Mouse (Mus musculus): ENCODE data around the gene Ppp2r1a. TPM values are rescaled to one million over a fixed set of nuclear protein-coding genes. Genes with fewer than 3 reads are reported as not detected.

Gene Ppp2r1a
- total and polyA plus RNA-seq, 2 experiments from 2014 or later: 746 to 792 TPM

DNA sequence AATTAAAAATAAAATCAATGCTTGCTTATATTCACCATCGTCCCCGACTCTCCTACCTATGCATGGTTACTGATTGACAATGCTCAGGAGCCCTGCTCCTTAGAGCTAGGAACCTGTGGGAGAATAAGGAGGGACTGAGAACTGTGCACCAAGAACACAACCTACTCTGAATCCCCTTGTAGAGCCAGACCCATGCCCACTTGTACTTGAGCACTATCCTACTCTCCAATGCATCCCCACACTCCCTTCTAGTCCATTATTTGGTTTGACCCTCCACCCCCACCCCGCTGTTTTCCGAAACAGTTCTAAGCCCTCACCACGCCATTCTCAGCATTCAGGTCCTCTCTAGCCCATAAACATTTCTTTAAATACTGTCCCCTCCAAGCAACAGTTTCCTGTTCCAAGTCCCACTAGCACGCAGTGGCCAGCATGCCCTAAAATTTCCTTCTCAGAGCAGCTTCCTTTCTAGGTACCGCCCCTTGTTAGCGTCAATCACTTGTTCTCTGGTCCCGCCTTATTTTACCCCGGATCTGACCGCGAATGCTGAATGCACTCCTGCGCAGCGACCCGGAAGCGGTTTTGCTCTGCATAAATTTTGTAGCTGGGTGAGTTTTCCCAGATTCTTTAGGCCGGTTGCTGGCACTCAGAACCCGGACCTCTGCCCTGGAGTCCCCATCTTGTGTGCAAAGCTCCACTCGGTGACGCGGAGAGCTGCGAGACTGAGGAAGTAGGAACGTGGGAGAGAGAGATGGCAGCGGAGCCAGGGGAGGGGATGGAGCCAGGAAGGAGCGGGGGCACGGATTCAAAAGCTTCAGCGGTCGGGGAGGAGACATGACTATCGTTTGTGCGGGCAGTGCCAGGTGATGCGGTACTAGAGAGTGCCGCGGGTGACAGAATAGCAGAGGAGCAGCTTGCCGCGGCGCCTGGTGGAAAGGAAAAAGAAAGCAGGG lies 63.5 kb downstream of the Ppp2r1a start, which contains the start of gene Zfp160:
TSS of gene Zfp160 (plus strand) at position 522 of the 950 bp plus-strand sequence.
- TF ChIP-seq CTCF (IDR thresholded peaks at IDR 0.05): peak; percentile 36; the same call in 1 of the 2 replicates
- H3K9me3 ChIP-seq (ENCODE audit: low read length): no peaks in the 10 kb centered on the region
- H3K4me2 ChIP-seq (ENCODE audit: low read depth, low read length, poor library complexity, severe bottlenecking): peak within 1 kb of the TSS; percentile 87
- peak within 1 kb of the TSS; percentile 93 for H3K27ac ChIP-seq (ENCODE audit: low read depth, low read length)
- H3K36me3 ChIP-seq (ENCODE audit: insufficient read depth, low read length): peaks cover 11% of the 10 kb centered on the region; the same call in 1 of the 2 replicates
- H3K9ac ChIP-seq (replicated peaks; ENCODE audit: low read length, poor library complexity, severe bottlenecking): peak within 1 kb of the TSS; percentile 93
- 5% methylated on average over 36 of the region's 36 CpGs for WGBS
- no peaks in the 10 kb centered on the region for H3K27me3 ChIP-seq (ENCODE audit: insufficient read depth, low read length)
- DNase-seq (ENCODE audit: low spot score): peak; percentile 96
- peak within 1 kb of the TSS; percentile 86 for H3K4me3 ChIP-seq (ENCODE audit: low read depth, low read length)
- ATAC-seq (ENCODE audit: low FRiP score): peak; percentile 97
- peaks cover 6% of the 10 kb centered on the region; the same call in 1 of the 2 replicates for H3K4me1 ChIP-seq (ENCODE audit: insufficient read depth, low read length)

DNA sequence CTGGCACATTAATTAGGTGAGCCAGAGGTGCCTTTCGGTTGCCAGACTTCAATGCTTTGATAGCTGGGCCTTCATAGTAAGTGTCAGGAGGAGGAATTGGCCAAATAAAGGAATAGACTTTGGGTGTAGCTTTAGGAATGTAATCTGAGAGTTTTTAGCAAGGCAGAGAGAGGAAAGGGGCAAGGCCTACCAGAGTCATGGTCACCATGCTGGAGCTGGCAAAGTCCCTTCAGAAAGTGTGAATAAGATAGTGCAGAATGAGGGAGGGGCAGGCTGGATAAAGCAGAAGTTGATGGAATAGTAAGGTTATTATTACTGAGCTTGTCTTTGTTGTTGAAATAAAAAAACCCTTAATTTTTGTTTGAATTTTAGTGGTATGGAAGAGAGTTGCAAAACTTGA lies 64.6 kb downstream of the Ppp2r1a start:
- no peak for DNase-seq (ENCODE audit: low spot score)
- peak overlapping the region; percentile 93 for H3K9ac ChIP-seq (replicated peaks; ENCODE audit: low read length, poor library complexity, severe bottlenecking)
- peaks cover 6% of the 10 kb centered on the region; the same call in 1 of the 2 replicates for H3K4me1 ChIP-seq (ENCODE audit: insufficient read depth, low read length)
- TF ChIP-seq CTCF (IDR thresholded peaks at IDR 0.05): no peak
- WGBS: 37% methylated on average over 1 of the region's 1 CpGs
- H3K27me3 ChIP-seq (ENCODE audit: insufficient read depth, low read length): no peaks in the 10 kb centered on the region
- no peak for ATAC-seq (ENCODE audit: low FRiP score)
- peak overlapping the region; percentile 87 for H3K4me2 ChIP-seq (ENCODE audit: low read depth, low read length, poor library complexity, severe bottlenecking)
- H3K36me3 ChIP-seq (ENCODE audit: insufficient read depth, low read length): peaks cover 11% of the 10 kb centered on the region; the same call in 1 of the 2 replicates
- no peaks in the 10 kb centered on the region for H3K9me3 ChIP-seq (ENCODE audit: low read length)
- H3K27ac ChIP-seq (ENCODE audit: low read depth, low read length): peak overlapping the region; percentile 93
- peak overlapping the region; percentile 86 for H3K4me3 ChIP-seq (ENCODE audit: low read depth, low read length)

Other genes starting within 250 kb of the Ppp2r1a start
- gene Vmn1r227, start 215.5 kb upstream of the Ppp2r1a start, total RNA-seq (2014; rRNA removed): not detected in 2 replicates
- gene Vmn1r227, start 215.5 kb upstream of the Ppp2r1a start, polyA plus RNA-seq (2015; fragmentation: Nextera tagmentation; extraction: Ambion mirVana): not detected in 2 replicates
- gene Vmn1r228, start 159.2 kb upstream of the Ppp2r1a start, total RNA-seq (2014; rRNA removed): not detected in 2 replicates
- not detected in 2 replicates for gene Vmn1r228, start 159.2 kb upstream of the Ppp2r1a start, polyA plus RNA-seq (2015; fragmentation: Nextera tagmentation; extraction: Ambion mirVana)
- not detected in 2 replicates for gene Vmn1r229, start 133.8 kb upstream of the Ppp2r1a start, total RNA-seq (2014; rRNA removed)
- gene Vmn1r229, start 133.8 kb upstream of the Ppp2r1a start, polyA plus RNA-seq (2015; fragmentation: Nextera tagmentation; extraction: Ambion mirVana): not detected in 2 replicates
- gene Vmn1r230, start 104.9 kb upstream of the Ppp2r1a start, total RNA-seq (2014; rRNA removed): not detected in 2 replicates
- not detected in 2 replicates for gene Vmn1r230, start 104.9 kb upstream of the Ppp2r1a start, polyA plus RNA-seq (2015; fragmentation: Nextera tagmentation; extraction: Ambion mirVana)
- not detected in 2 replicates for gene Vmn1r231, start 40.2 kb upstream of the Ppp2r1a start, total RNA-seq (2014; rRNA removed)
- gene Vmn1r231, start 40.2 kb upstream of the Ppp2r1a start, polyA plus RNA-seq (2015; fragmentation: Nextera tagmentation; extraction: Ambion mirVana): not detected in 2 replicates
- not detected in 2 replicates for gene Vmn1r232, start 25.6 kb upstream of the Ppp2r1a start, total RNA-seq (2014; rRNA removed)
- not detected in 2 replicates for gene Vmn1r232, start 25.6 kb upstream of the Ppp2r1a start, polyA plus RNA-seq (2015; fragmentation: Nextera tagmentation; extraction: Ambion mirVana)
- gene Vmn1r233, start 51.2 kb downstream of the Ppp2r1a start, total RNA-seq (2014; rRNA removed): not detected in 2 replicates
- gene Vmn1r233, start 51.2 kb downstream of the Ppp2r1a start, polyA plus RNA-seq (2015; fragmentation: Nextera tagmentation; extraction: Ambion mirVana): not detected in 2 replicates
- 21.3 and 24.9 TPM in 2 replicates for gene Zfp160, start 63.6 kb downstream of the Ppp2r1a start, total RNA-seq (2014; rRNA removed)
- 12.0 and 12.2 TPM in 2 replicates for gene Zfp160, start 63.6 kb downstream of the Ppp2r1a start, polyA plus RNA-seq (2015; fragmentation: Nextera tagmentation; extraction: Ambion mirVana)

Measured in midbrain, postnatal 0 days (tissue).